Mouse (Mus musculus) cerebellum, adult 2 months (tissue): ENCODE measurements around the gene Sdsl. TPM values are rescaled to one million over a fixed set of nuclear protein-coding genes. Genes with fewer than 3 reads are reported as not detected.
A peak's percentile ranks its signal among the peaks of the same experiment; 100 is the strongest.

Experiments used
- DNase-seq, 2 experiments: peaks; one replicate each; pipeline ENCODE4 v3.0.0; 2021
- H3K27ac ChIP-seq: fragments of 200-500 bp; 2 replicates; pipeline ENCODE4 v1.5.1; 2012; ENCODE audit warnings: low read length, control low read depth, inconsistent platforms; ENCODE audit not compliant: insufficient read depth
- H3K27me3 ChIP-seq: fragments of 200-500 bp; 2 replicates; pipeline ENCODE4 v1.6.1; 2012; ENCODE audit warnings: inconsistent platforms, mild to moderate bottlenecking, low read length, moderate library complexity; ENCODE audit not compliant: control insufficient read depth, insufficient read depth
- H3K4me1 ChIP-seq: fragments of 200-500 bp; 2 replicates; pipeline ENCODE4 v1.6.1; 2011; ENCODE audit warnings: low read length; ENCODE audit not compliant: control insufficient read depth, insufficient read depth
- H3K4me3 ChIP-seq: fragments of 200-500 bp; replicated peaks from 2 replicates; pipeline ENCODE3; 2011; ENCODE audit warnings: mild to moderate bottlenecking, low read depth, low read length, control low read depth; ENCODE audit not compliant: insufficient read depth
- CTCF ChIP-seq: fragments of 200-500 bp; IDR thresholded peaks from 2 replicates; pipeline ENCODE4 v1.5.1; 2011; ENCODE audit warnings: low read depth, mild to moderate bottlenecking, control low read depth, low read length, moderate library complexity, borderline replicate concordance; ENCODE audit not compliant: insufficient read depth
- POLR2A ChIP-seq: fragments of 200-500 bp; IDR thresholded peaks from 2 replicates; pipeline ENCODE4 v1.6.1; 2011; ENCODE audit warnings: low read length, control low read depth, borderline replicate concordance; ENCODE audit not compliant: insufficient read depth
- WGBS: fragments of 180-500 bp; shearing (Covaris S2); methylation state at CpG from one replicate; pipeline ENCODE4 v1.1.7; 2018; 5-methylcytosine and 5-hydroxymethylcytosine counted together
- polyA plus RNA-seq: library from polyadenylated mRNA; depleted of rRNA; stranded (reverse); fragments of >200 nt; gene quantifications from 2 replicates; pipeline ENCODE4 v1.2.3, GENCODE M21; 2012

Gene Sdsl
- polyA plus RNA-seq, 1 experiment, result 16.7 TPM

GRCm38 (mm10) chr5:120492437-120492836 is 19.8 kb upstream of the Sdsl start:
- TF ChIP-seq CTCF, result peak; percentile 48; the same call in 1 of the 2 replicates
- no peak for TF ChIP-seq POLR2A
- Histone ChIP-seq H3K27me3 (no peaks in the 10 kb centered on the region), H3K27ac (no peak overlapping the region), H3K4me3 (no peak overlapping the region), H3K4me1 (peaks cover 32% of the 10 kb centered on the region)
- 72% methylated on average over 11 of the region's 11 CpGs for WGBS
- no peak for DNase-seq

DNA sequence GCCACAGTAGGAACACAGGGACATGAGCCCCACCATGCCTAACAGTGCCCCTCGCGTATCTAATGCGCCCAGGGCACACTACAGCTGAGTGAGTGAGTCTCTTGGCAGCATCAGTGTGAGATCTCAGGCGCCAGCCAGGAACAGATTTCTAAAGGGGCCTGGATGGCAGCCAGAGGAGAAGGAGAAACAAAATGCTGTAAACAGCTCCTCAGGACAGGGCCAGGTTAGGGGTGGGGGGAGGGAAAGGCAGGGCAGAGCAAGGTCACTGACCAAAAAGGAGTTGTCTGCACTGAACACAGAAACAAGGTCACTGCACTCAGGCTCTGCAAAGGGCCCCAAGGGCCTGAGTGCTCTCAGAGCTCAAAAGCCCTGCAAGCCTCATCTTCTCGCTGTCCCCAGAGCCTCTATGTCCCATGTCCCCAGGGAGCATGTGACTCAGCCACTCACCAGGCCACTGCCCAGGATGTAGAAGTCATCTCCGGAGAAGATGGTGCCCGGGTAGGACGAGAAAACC is 18.1 kb upstream of the Sdsl start:
- WGBS, result 12% methylated on average over 8 of the region's 8 CpGs
- Histone ChIP-seq H3K27ac (peak overlapping the region; percentile 18; the same call in 1 of the 2 replicates), H3K4me1 (peaks cover 28% of the 10 kb centered on the region), H3K27me3 (no peaks in the 10 kb centered on the region), H3K4me3 (no peak overlapping the region)
- no peak for TF ChIP-seq POLR2A
- TF ChIP-seq CTCF, result no peak
- DNase-seq, result peak; percentile 65 to 76

DNA sequence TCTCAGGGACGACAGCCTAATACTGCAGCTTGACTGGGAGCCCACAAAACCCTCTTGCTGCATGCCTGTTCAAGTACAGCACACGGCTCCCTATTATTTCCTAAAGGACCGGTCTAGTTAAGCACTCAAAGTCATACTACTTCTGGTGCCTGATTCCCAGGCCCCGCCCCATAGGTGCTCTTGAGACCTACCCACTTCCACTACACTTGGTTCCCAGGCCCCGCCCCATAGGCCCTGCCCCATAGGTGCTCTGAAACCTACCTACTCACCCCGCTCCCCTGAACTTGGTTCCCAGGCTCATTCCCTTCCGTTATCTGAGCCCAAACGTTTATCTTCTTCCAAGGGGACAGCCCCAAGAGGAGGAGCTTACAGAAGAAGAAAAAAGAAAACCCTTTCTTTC is 15.2 kb upstream of the Sdsl start:
- no peak for TF ChIP-seq POLR2A
- TF ChIP-seq CTCF, result no peak
- Histone ChIP-seq H3K27ac (no peak overlapping the region), H3K4me3 (no peak overlapping the region), H3K4me1 (peaks cover 10% of the 10 kb centered on the region), H3K27me3 (no peaks in the 10 kb centered on the region)
- WGBS, result 87% methylated on average over 8 of the region's 8 CpGs
- DNase-seq, result no peak

DNA sequence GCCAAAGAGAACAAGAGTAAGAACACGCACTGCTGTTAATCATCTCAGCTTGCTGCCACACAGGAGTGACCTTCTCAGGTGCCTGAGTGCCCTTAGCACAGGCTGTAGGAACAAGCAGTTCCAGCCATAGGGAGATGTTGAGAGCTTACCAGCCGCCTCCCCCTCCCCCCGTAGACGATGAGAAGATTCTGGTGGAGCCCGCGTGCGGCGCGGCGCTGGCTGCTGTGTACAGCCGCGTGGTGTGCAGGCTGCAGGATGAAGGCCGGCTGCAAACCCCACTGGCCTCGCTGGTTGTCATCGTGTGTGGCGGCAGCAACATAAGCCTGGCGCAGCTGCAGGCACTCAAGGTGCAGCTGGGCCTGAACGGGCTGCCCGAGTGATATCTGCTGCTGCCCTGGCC is 10.8 kb upstream of the Sdsl start:
- Histone ChIP-seq H3K27ac (no peak overlapping the region), H3K4me1 (no peaks in the 10 kb centered on the region), H3K27me3 (no peaks in the 10 kb centered on the region), H3K4me3 (no peak overlapping the region)
- DNase-seq, result no peak
- 76% methylated on average over 19 of the region's 19 CpGs for WGBS
- no peak for TF ChIP-seq CTCF
- TF ChIP-seq POLR2A, result no peak

DNA sequence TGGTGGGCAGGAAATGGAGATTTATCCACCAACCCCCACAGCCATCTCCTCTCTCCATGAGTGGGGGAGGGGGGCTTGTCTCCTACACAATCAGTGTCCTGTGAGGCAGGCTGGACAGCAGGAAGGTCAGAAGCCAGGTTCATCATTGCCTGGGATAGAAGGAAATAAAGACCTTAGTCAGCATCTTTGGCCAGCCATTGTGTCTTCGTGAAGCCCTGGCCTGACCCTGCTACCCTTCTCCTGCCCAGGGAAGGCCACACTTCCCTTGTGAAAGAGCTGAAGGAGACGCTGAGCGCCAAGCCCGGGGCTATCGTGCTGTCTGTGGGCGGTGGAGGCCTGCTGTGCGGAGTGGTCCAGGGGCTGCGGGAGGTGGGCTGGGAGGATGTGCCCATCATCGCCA is 8.6 kb upstream of the Sdsl start:
- H3K27ac ChIP-seq, result no peak overlapping the region
- WGBS, result 24% methylated on average over 9 of the region's 9 CpGs
- no peak for TF ChIP-seq POLR2A
- no peak for TF ChIP-seq CTCF
- no peaks in the 10 kb centered on the region for H3K4me1 ChIP-seq
- no peaks in the 10 kb centered on the region for H3K27me3 ChIP-seq
- no peak for DNase-seq
- H3K4me3 ChIP-seq, result no peak overlapping the region

GRCm38 (mm10) chr5:120479538-120479937 is 6.9 kb upstream of the Sdsl start:
- TF ChIP-seq CTCF (no peak), POLR2A (no peak)
- no peak for DNase-seq
- H3K4me1 ChIP-seq, result no peaks in the 10 kb centered on the region
- H3K27me3 ChIP-seq, result no peaks in the 10 kb centered on the region
- no peak overlapping the region for H3K4me3 ChIP-seq
- 70% methylated on average over 4 of the region's 4 CpGs for WGBS
- no peak overlapping the region for H3K27ac ChIP-seq

DNA sequence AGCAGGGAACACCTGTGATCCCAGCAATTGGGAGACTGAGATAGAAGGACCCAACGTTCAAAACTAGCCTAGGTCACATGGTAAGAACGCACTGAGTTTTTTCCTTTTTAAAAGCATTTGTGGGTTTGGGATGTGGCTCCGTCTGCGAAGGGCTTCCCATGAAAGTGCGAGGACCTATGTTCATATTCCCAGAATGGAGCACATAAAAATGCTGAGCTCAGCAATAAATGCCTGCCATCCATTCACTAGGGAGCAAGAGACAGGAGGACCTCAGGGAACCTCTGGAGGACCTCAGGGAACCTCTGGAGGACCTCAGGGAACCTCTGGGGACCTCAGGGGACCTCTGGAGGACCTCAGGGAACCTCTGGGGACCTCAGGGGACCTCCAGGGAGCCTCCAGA is 5.4 kb upstream of the Sdsl start:
- H3K27me3 ChIP-seq, result no peaks in the 10 kb centered on the region
- H3K4me3 ChIP-seq, result no peak overlapping the region
- no peak overlapping the region for H3K27ac ChIP-seq
- TF ChIP-seq CTCF, result no peak
- TF ChIP-seq POLR2A, result no peak
- whole genome bisulfite sequencing, result 90% methylated on average over 5 of the region's 5 CpGs
- no peaks in the 10 kb centered on the region for H3K4me1 ChIP-seq
- no peak for DNase-seq

DNA sequence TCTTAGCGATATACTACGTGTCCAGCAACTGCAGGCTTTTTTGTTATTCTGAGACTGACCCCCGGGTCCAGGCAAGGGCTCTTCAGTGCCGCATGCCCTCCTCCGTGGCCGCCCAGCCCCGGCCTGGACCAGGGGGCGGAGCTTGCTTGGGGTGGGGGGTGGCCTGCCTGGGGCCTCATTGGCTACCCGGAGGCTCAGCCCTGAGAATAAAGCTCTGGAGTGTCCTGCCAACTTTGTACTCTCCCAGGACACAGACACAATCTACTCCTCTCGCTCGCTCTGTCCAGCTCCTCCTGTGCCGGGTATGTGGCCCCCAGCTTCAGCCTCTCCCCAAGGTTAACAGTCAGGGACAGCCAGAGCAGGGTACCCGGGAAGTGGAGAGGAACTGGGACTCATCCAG is 3.7 kb upstream of the Sdsl start, which contains the start of gene Sds:
Gene Sds (plus strand): TSS at position 231 of the 400 bp plus-strand sequence.
- DNase-seq, result no peak
- Histone ChIP-seq H3K4me3 (no peak within 1 kb of the TSS), H3K27ac (no peak within 1 kb of the TSS), H3K27me3 (no peaks in the 10 kb centered on the region), H3K4me1 (no peaks in the 10 kb centered on the region)
- no peak for TF ChIP-seq CTCF
- TF ChIP-seq POLR2A, result no peak
- 14% methylated on average over 13 of the region's 13 CpGs for WGBS
